Mouse (Mus musculus) kidney, adult 2 months (tissue): Measurements from ENCODE around the gene Zfp655. TPM values are rescaled to one million over a fixed set of nuclear protein-coding genes. Genes with fewer than 3 reads are reported as not detected.
"Not testable (repeated sequence)": the region's sequence is repeated elsewhere in the genome, so short reads cannot be mapped to it uniquely, and the experiment has no call there.

Source experiments
- DNase-seq: peaks from one replicate; pipeline ENCODE4 v3.0.0; 2021
- H3K27ac ChIP-seq: fragments of 200-500 bp; 2 replicates; pipeline ENCODE4 v1.5.1; 2012; ENCODE audit warnings: low read depth, low read length, control low read depth, inconsistent platforms; ENCODE audit not compliant: insufficient read depth
- H3K27me3 ChIP-seq: fragments of 200-500 bp; replicated peaks from 2 replicates; pipeline ENCODE4 v1.6.1; 2012; ENCODE audit warnings: mild to moderate bottlenecking, moderate library complexity, low read length, inconsistent platforms; ENCODE audit not compliant: control insufficient read depth, insufficient read depth
- H3K36me3 ChIP-seq: fragments of 200-500 bp; 2 replicates; pipeline ENCODE4 v1.6.1; 2012; ENCODE audit warnings: mild to moderate bottlenecking, moderate library complexity, low read length, inconsistent platforms; ENCODE audit not compliant: control insufficient read depth, insufficient read depth
- H3K4me1 ChIP-seq: fragments of 200-500 bp; 2 replicates; pipeline ENCODE4 v1.6.1; 2011; ENCODE audit warnings: low read length; ENCODE audit not compliant: control insufficient read depth, insufficient read depth
- H3K4me3 ChIP-seq: fragments of 200-500 bp; 2 replicates; pipeline ENCODE4 v1.5.1; 2011; ENCODE audit warnings: mild to moderate bottlenecking, low read depth, low read length, control low read depth; ENCODE audit not compliant: insufficient read depth
- CTCF ChIP-seq: fragments of 200-500 bp; conservative IDR thresholded peaks from 2 replicates; pipeline ENCODE4 v1.5.1; 2011; ENCODE audit warnings: low read depth, mild to moderate bottlenecking, control low read depth, low read length, moderate library complexity, mixed read lengths; ENCODE audit not compliant: insufficient read depth, insufficient read length
- POLR2A ChIP-seq: fragments of 200-500 bp; IDR thresholded peaks from one replicate; pipeline ENCODE4 v1.6.1; 2011; ENCODE audit warnings: low read depth, low read length, control low read depth
- whole genome bisulfite sequencing: fragments of 180-500 bp; shearing (Covaris S2); methylation state at CpG from one replicate; pipeline ENCODE4 v1.1.7; 2018; 5-methylcytosine and 5-hydroxymethylcytosine counted together
- polyA plus RNA-seq: library from polyadenylated mRNA; depleted of rRNA; stranded (reverse); fragments of >200 nt; gene quantifications from 2 replicates; pipeline ENCODE4 v1.2.3, GENCODE M21; 2012

Zfp655 gene
- polyA plus RNA-seq, 1 experiment = 18.4 TPM

DNA sequence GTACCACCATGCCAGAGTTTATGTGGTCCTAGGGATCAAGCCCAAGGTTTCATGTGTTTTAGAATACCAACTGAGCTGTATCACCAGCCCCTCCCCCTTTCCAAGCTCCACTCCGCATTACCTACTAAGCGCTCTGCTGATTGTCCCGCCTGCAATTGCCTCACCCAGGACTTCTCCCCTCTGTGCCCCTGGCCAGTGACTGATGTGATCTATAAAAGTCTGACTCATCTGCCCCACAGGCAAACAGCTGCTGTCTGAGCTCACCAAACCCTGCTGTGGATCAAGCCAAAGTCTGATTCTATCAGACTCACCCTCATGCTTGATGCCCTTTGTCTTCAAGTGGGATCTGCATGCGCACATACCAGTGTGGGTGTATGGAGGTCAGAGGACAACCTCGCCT is 8.7 kb upstream of the Zfp655 start:
- no peak for DNase-seq
- Histone ChIP-seq H3K4me1 (peaks cover 12% of the 10 kb centered on the region; the same call in 1 of the 2 replicates), H3K4me3 (no peak overlapping the region), H3K27ac (no peak overlapping the region), H3K27me3 (no peaks in the 10 kb centered on the region), H3K36me3 (peaks cover 1% of the 10 kb centered on the region; the same call in 1 of the 2 replicates)
- TF ChIP-seq CTCF = no peak
- TF ChIP-seq POLR2A = no peak
- WGBS = 89% methylated on average over 5 of the region's 5 CpGs

DNA sequence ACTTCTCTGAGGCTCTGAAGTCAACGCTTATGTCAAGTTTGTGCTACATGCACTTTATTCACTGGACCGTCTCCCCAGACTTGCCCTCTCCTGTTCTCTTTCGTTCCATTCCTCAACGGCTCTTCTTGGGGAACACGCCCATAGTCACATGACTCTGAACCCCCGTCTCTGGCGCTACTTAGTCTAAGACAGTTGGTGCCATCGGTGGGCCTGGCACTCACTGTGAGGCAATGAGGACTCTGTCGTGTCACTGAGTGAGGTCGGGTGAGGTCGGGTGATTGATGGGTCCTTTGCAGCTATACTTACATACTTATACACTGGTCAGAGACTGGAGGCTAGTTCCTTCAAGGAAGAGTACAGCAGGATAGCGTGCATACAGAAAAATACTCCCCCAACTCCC is 8.1 kb upstream of the Zfp655 start:
- WGBS = 78% methylated on average over 12 of the region's 12 CpGs
- DNase-seq = no peak
- TF ChIP-seq CTCF (no peak), POLR2A (no peak)
- Histone ChIP-seq H3K27me3 (no peaks in the 10 kb centered on the region), H3K36me3 (peaks cover 1% of the 10 kb centered on the region; the same call in 1 of the 2 replicates), H3K4me3 (no peak overlapping the region), H3K27ac (no peak overlapping the region), H3K4me1 (peaks cover 12% of the 10 kb centered on the region; the same call in 1 of the 2 replicates)

DNA sequence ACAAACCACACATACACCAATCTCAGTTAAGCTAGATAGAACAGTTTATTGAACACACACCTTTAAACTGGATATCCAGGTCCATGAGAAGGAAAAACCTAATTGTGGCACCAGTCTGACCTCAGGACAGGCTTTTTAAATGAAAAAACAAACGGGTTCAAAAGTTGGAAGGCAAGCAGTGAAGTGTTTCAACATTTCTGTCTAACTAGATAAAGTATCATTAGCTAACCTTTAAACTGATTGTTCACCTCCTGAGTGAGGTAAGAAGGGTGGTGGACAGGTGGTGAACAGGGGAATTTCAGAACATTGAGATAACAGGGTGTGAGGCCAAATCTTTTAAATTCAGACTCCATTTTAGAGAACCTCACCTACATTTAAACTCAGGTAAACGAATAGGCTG is 5.1 kb upstream of the Zfp655 start:
- peaks cover 11% of the 10 kb centered on the region; the same call in 1 of the 2 replicates for H3K4me1 ChIP-seq
- peak; percentile 48 for DNase-seq
- no peak overlapping the region for H3K4me3 ChIP-seq
- TF ChIP-seq POLR2A (no peak), CTCF (no peak)
- no peaks in the 10 kb centered on the region for H3K27me3 ChIP-seq
- H3K27ac ChIP-seq = no peak overlapping the region
- WGBS = 49% methylated on average over 2 of the region's 2 CpGs
- H3K36me3 ChIP-seq = no peaks in the 10 kb centered on the region

DNA sequence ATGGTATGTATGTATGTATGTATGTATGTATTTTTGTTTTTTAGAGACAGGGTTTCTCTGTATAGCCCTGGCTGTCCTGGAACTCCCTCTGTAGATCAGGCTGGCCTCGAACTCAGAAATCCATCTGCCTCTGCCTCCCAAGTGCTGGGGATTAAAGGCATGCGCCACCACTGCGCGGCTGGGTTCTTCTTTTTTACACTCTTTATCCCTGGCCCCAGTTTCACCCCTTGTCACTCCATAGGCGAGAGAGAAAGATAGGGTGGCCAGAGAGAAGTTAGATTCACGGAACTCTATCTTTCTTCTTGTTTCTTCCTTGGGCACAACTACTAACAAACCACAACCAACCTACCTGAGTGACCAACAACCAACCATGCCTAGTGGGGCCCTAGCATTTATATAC is 2.2 kb upstream of the Zfp655 start:
- H3K4me3 ChIP-seq, H3K27me3 ChIP-seq, H3K36me3 ChIP-seq, DNase-seq, H3K27ac ChIP-seq: not testable (repeated sequence)
- H3K4me1 ChIP-seq = peaks cover 16% of the 10 kb centered on the region; the same call in 1 of the 2 replicates
- WGBS = 85% methylated on average over 6 of the region's 6 CpGs

DNA sequence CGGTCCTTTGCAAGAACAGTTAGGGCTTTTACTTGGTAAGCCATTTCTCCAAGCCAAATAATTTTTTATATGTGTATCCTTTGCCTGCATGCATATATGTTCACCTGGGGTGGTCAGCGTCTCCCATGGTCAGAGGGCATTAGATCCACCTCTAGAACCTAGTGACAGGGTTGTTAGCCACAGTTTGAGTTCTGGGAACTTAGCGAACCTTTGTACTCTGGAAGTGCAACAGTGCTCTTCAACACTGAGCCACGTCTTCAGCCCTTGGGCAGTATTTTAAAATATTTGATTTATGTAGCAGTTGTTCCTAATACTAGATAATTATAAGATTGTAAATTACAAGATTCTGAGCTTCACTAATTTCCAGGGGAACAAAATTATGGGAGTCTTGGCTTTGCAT is 874 bp upstream of the Zfp655 start:
- H3K27ac ChIP-seq = peak overlapping the region; percentile 97
- peaks cover 16% of the 10 kb centered on the region; the same call in 1 of the 2 replicates for H3K4me1 ChIP-seq
- H3K27me3 ChIP-seq = no peaks in the 10 kb centered on the region
- H3K4me3 ChIP-seq = no peak overlapping the region
- DNase-seq = peak; percentile 83
- H3K36me3 ChIP-seq = peaks cover 6% of the 10 kb centered on the region; the same call in 1 of the 2 replicates
- 67% methylated on average over 4 of the region's 4 CpGs for WGBS
- TF ChIP-seq CTCF = no peak
- TF ChIP-seq POLR2A = no peak

DNA sequence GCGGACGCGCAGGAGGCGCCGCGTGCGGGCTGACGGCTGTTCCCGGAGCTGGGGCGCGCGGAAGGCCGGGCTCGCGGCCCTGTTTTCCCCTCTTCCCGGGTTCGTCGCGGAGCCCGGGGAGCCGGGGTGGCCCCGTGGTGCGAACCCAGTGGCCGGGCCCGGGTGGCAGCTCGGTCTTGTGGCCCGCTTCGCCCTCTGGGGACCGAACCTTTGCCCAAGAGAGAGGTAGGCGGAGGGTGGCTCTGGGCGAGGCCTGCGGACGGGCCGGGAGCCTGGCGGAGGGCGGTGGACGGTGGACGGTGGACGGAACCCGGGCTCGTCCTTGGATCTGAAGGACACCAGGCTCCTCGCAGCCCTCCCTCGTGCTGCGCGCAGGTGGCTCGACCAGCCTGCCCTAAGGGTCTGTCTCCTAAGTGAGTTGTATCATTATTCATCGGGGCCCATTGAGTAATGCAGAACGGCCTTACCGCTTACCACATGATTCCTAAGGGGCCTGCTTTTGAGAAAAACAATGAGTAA is 437 bp downstream of the Zfp655 start:
- H3K4me1 ChIP-seq = peaks cover 9% of the 10 kb centered on the region; the same call in 1 of the 2 replicates
- DNase-seq = no peak
- under 1% methylated on average over 49 of the region's 49 CpGs for WGBS
- H3K4me3 ChIP-seq = peak overlapping the region; percentile 75
- H3K27ac ChIP-seq = peak overlapping the region; percentile 55
- no peaks in the 10 kb centered on the region for H3K27me3 ChIP-seq
- H3K36me3 ChIP-seq = peaks cover 7% of the 10 kb centered on the region; the same call in 1 of the 2 replicates
- TF ChIP-seq POLR2A = no peak
- TF ChIP-seq CTCF = no peak

DNA sequence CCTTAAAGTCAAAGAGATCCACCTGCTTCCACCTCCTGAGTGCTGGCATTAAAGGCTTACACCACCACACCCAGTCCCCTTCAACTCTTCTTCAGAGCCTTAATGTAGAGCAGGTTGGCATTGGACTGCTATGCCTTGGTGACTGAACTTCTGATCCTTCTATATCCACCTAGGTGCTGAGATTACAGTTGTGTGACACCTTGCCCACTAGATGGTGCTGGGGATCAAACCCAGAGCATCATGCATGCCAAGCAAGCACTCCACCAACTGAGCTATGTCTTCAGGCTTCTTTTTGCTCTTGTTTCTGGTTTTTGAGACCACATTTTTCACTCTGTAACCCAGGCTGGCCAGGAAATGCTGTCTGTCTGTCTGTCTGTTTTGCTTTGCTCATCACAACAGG is 3.1 kb downstream of the Zfp655 start:
- no peaks in the 10 kb centered on the region for H3K27me3 ChIP-seq
- H3K4me1 ChIP-seq = peaks cover 9% of the 10 kb centered on the region; the same call in 1 of the 2 replicates
- no peak overlapping the region for H3K27ac ChIP-seq
- peak; percentile 55 for DNase-seq
- H3K36me3 ChIP-seq = peaks cover 12% of the 10 kb centered on the region
- H3K4me3 ChIP-seq = no peak overlapping the region
- TF ChIP-seq CTCF = peak; percentile 70
- no peak for TF ChIP-seq POLR2A
